Mouse (Mus musculus) liver, postnatal 0 days (tissue): ENCODE data around the gene P4ha1. TPM values are rescaled to one million over a fixed set of nuclear protein-coding genes. Genes with fewer than 3 reads are reported as not detected.
A peak's percentile ranks its signal among the peaks of the same experiment; 100 is the strongest.
"Not testable (repeated sequence)": the region's sequence is repeated elsewhere in the genome, so short reads cannot be mapped to it uniquely, and the experiment has no call there.

Source experiments
- ATAC-seq: fragments of 200-750 bp; cut with Nextera tagmentation; 2 replicates; pipeline ENCODE4 v1.8.0; 2017; ENCODE audit warnings: mild to moderate bottlenecking, moderate library complexity
- DNase-seq: peaks from one replicate; pipeline ENCODE4 v3.0.0-alpha.2; 2016
- H3K27ac ChIP-seq: fragments of 300-500 bp; sonication (generic); 2 replicates; pipeline ENCODE4 v1.5.1; 2014; ENCODE audit warnings: antibody characterized with exemption, moderate library complexity, mild to moderate bottlenecking, low read depth
- H3K27me3 ChIP-seq: fragments of 300-500 bp; sonication (generic); 2 replicates; pipeline ENCODE4 v1.6.1; 2014; ENCODE audit warnings: low read length, control low read depth, mixed read lengths; ENCODE audit not compliant: insufficient read depth
- H3K36me3 ChIP-seq: fragments of 300-500 bp; sonication (generic); replicated peaks from 2 replicates; pipeline ENCODE4 v1.6.1; 2014; ENCODE audit warnings: mild to moderate bottlenecking, control low read depth, low read length, moderate library complexity, mixed read lengths; ENCODE audit not compliant: insufficient read depth
- H3K4me1 ChIP-seq: fragments of 300-500 bp; sonication (generic); 2 replicates; pipeline ENCODE4 v1.6.1; 2014; ENCODE audit warnings: antibody characterized with exemption, mild to moderate bottlenecking, control low read depth; ENCODE audit not compliant: insufficient read depth
- H3K4me2 ChIP-seq: fragments of 300-500 bp; sonication (generic); 2 replicates; pipeline ENCODE4 v1.6.1; 2014; ENCODE audit warnings: low read depth, mild to moderate bottlenecking, low read length, moderate library complexity, mixed read lengths
- H3K4me3 ChIP-seq: fragments of 300-500 bp; sonication (generic); 2 replicates; pipeline ENCODE4 v1.5.1; 2014; ENCODE audit warnings: low read depth, low read length
- H3K9ac ChIP-seq: fragments of 300-500 bp; sonication (generic); replicated peaks from 2 replicates; pipeline ENCODE4 v1.6.1; 2014; ENCODE audit warnings: mild to moderate bottlenecking, moderate library complexity
- H3K9me3 ChIP-seq: fragments of 300-500 bp; sonication (generic); 2 replicates; pipeline ENCODE4 v1.6.1; 2016; ENCODE audit warnings: mild to moderate bottlenecking, control low read depth, low read length, mixed read lengths
- CTCF ChIP-seq: sonication (generic); IDR thresholded peaks from 2 replicates; pipeline ENCODE4 v1.5.1; 2016; ENCODE audit warnings: antibody characterized with exemption, low read depth
- EP300 ChIP-seq: IDR thresholded peaks from 2 replicates; pipeline ENCODE4 v1.6.1; 2016; ENCODE audit warnings: antibody characterized with exemption, low read depth, mild to moderate bottlenecking
- WGBS: fragments of 180-500 bp; shearing (Covaris S2); extraction: QIAGEN DNeasy Blood & Tissue Kit; methylation state at CpG from one replicate; pipeline ENCODE4 v1.1.7; 2014; ENCODE audit not compliant: insufficient replicate concordance; 5-methylcytosine and 5-hydroxymethylcytosine counted together
- polyA plus RNA-seq: library from polyadenylated mRNA; unstranded; fragments of >200 nt; fragmentation: Nextera tagmentation; extraction: Ambion mirVana; gene quantifications from 2 replicates; pipeline ENCODE4 v1.2.1, GENCODE M21; 2015

The P4ha1 gene
- polyA plus RNA-seq, 1 experiment from 2014 or later, result 6.4 TPM

DNA sequence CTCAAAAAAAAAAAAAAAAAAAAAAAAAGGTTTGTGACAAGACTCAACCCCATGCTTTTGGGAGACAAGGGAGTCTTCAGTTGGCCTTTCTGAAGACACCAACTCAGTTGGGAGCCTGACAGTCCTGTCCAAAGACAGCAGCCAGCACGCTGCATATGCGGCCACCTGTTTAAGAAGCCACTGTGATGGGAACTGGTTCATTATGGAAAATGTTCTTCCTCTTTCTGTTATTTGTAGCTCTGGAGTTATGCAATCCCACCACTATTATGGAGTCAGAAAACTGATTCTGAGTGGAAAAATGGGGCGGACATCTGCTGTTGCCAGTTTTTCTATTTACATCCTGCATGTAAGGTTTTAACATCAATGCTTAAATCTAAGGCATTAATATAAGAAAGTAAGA is 66.6 kb downstream of the P4ha1 start:
- Histone ChIP-seq H3K4me1 (no peaks in the 10 kb centered on the region), H3K9me3 (0 out of 2 replicates have a peak, but pooled peaks cover 2% of the 10 kb centered on the region), H3K9ac (no peak overlapping the region), H3K27ac (no peak overlapping the region), H3K36me3 (no peaks in the 10 kb centered on the region), H3K4me2 (no peak overlapping the region), H3K4me3 (no peak overlapping the region), H3K27me3 (no peaks in the 10 kb centered on the region)
- DNase-seq, result no peak
- WGBS, result 78% methylated on average over 3 of the region's 3 CpGs
- ATAC-seq, result no peak
- TF ChIP-seq CTCF, result no peak

DNA sequence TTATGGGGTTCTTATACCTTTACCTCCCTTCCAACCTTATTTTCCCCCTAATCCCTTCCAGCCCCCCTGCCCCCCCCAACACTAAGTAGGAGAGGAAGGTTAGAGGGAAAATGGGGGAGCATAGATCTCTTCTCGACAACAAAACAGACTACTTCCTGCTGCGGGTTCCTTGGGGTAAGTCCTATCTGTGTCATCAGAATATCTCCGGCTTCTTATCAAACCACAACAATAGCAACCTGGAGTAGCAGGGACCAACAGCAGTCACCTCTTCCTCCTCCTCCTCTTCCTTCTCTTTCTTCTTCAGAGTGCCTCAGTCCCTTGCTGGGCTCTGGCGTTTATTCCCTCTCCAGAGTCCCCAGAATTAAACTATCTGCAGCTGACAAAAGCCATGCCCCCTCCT is 68.8 kb downstream of the P4ha1 start:
- Histone ChIP-seq H3K4me3 (no peak overlapping the region), H3K27me3 (no peaks in the 10 kb centered on the region), H3K4me1 (no peaks in the 10 kb centered on the region), H3K9ac (no peak overlapping the region), H3K27ac (no peak overlapping the region), H3K4me2 (no peak overlapping the region), H3K9me3 (0 out of 2 replicates have a peak, but pooled peaks cover 2% of the 10 kb centered on the region), H3K36me3 (no peaks in the 10 kb centered on the region)
- ATAC-seq (no peak), DNase-seq (no peak)
- WGBS, result 15% methylated on average over 4 of the region's 4 CpGs
- TF ChIP-seq CTCF (no peak), EP300 (no peak)

DNA sequence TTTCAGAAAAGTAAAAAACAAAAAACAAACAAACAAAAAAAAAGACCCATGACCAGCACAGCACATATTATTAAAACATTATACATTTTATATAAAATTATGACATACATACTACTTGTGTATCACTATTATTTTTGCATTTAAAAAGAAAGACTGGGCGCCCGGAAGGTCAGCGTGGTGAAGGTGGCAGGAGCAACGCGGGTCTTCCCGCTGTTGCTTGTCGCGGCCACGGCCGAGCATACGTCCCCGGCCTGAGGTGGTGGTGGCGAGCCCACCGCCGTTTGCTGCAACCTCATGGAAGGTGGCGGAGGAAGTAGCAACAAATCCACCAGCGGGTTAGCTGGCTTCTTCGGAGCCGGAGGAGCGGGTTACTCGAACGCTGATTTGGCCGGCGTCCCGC is 72.4 kb downstream of the P4ha1 start, which contains the start of gene Gm10273:
Gm10273 (plus strand) TSS at position 172 of the 400 bp plus-strand sequence.
- H3K36me3 ChIP-seq, H3K9ac ChIP-seq, H3K4me2 ChIP-seq, ATAC-seq, H3K9me3 ChIP-seq, H3K27ac ChIP-seq, H3K4me3 ChIP-seq, H3K4me1 ChIP-seq, DNase-seq, H3K27me3 ChIP-seq: not testable (repeated sequence)
- 95% methylated on average over 10 of the region's 25 CpGs for WGBS

DNA sequence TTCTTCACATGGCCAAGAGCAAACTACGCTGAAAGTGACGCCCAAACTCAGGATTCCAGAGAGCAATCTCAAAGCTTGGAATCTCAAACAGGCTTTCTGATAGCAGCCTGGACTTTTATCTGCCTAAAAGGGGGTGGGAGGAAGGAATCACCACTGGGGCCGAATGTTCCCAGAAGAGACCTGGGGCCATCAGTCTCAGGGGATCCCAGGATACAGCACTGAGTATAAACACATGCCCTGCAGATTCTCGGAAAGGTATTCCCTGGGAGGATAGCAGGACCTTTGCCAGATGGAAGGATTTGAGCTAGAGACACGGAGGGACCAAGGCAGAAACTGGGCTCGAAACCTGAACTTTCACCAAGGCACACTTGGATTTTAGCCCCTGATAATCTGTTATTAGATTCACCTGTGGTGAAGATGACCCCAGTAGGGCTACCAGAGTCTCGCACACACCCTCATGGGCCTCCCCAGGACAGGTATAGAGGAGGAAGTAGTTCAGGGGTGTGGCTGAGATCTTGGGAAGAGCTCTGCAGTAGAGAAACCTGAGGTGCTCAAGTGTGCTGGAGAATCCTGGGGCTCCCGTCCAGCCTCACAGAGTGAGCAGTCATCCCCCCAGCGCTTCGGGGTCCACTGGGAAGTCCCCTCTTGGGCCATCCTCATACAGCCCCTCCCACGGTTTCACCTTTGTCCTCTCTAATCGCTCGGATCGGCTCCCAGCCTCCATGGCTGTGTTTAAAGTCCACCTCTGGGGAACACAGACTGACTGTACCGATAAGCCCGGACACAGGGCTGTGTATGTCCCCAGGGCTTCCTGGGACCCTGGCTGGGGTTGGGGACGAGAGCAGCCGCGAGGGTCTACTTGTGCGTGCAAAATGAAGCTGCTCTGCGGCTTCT is 80.0 kb downstream of the P4ha1 start, which contains the start of gene Pla2g12b:
Pla2g12b (plus strand) TSS at position 762 of the 894 bp plus-strand sequence.
- H3K4me3 ChIP-seq, result peak within 1 kb of the TSS; percentile 52
- peak within 1 kb of the TSS; percentile 69 for H3K9ac ChIP-seq
- no peaks in the 10 kb centered on the region for H3K27me3 ChIP-seq
- TF ChIP-seq EP300 (no peak), CTCF (no peak)
- peak within 1 kb of the TSS; percentile 93 for H3K27ac ChIP-seq
- peak within 1 kb of the TSS; percentile 64 for H3K4me2 ChIP-seq
- WGBS, result 47% methylated on average over 21 of the region's 21 CpGs
- H3K9me3 ChIP-seq, result no peaks in the 10 kb centered on the region
- DNase-seq (peak; percentile 52), ATAC-seq (peak; percentile 95)
- no peaks in the 10 kb centered on the region for H3K36me3 ChIP-seq
- peaks cover 10% of the 10 kb centered on the region; the same call in 1 of the 2 replicates for H3K4me1 ChIP-seq

DNA sequence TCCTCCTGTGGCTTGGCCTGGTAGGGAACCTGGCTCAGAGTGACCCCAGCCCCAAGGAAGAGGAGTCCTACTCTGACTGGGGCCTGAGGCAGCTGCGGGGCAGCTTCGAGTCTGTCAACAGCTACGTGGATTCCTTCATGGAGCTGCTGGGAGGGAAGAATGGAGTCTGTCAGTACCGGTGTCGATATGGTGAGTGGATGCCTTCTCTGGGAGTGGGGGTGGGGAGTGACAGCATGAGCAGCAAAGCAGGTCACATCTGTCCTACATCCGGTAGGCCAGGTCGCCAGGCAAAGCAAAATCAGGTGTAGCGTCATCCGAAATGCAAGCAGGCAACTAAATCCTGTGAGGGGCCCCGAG is 80.7 kb downstream of the P4ha1 start:
- Histone ChIP-seq H3K4me1 (peaks cover 10% of the 10 kb centered on the region; the same call in 1 of the 2 replicates), H3K27me3 (no peaks in the 10 kb centered on the region), H3K9ac (peak overlapping the region; percentile 69), H3K4me3 (peak overlapping the region; percentile 52), H3K9me3 (no peaks in the 10 kb centered on the region), H3K4me2 (peak overlapping the region; percentile 64), H3K27ac (peak overlapping the region; percentile 93), H3K36me3 (no peaks in the 10 kb centered on the region)
- ATAC-seq, result peak; percentile 88
- WGBS, result 58% methylated on average over 10 of the region's 10 CpGs
- DNase-seq, result peak; percentile 50
- TF ChIP-seq CTCF (no peak), EP300 (no peak)

DNA sequence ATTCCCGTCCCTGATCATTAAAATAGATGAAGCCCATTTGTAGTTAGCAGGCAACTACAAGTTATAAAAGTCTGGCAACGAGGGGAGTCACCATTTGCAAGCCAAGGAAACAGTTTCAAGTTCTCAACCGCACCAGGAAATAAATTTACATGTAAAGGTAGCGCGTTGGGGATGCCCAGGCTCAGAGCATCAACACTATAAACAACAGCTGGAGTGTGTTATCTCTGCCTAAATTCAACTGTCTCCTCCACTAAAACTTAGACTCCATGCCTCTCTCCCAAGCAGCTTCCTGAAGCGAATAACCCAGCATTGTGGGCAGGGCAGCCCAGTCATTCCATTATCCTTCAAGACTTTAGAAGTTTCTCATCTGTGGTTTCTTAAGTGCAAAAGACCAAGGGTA is 85.4 kb downstream of the P4ha1 start:
- Histone ChIP-seq H3K4me1 (peaks cover 7% of the 10 kb centered on the region; the same call in 1 of the 2 replicates), H3K36me3 (no peaks in the 10 kb centered on the region), H3K27me3 (no peaks in the 10 kb centered on the region), H3K27ac (no peak overlapping the region), H3K4me2 (no peak overlapping the region), H3K9me3 (no peaks in the 10 kb centered on the region), H3K4me3 (no peak overlapping the region), H3K9ac (no peak overlapping the region)
- 48% methylated on average over 6 of the region's 6 CpGs for WGBS
- TF ChIP-seq EP300 (no peak), CTCF (no peak)
- ATAC-seq (no peak), DNase-seq (no peak)
